Mouse (Mus musculus) cerebellum, adult 8-10 months (tissue): ENCODE data around the gene Stx1b.
"Not testable (repeated sequence)": the region's sequence is repeated elsewhere in the genome, so short reads cannot be mapped to it uniquely, and the experiment has no call there.

Experiments used
- DNase-seq: peaks from one replicate; pipeline ENCODE4 v3.0.0; 2022

Stx1b gene

DNA sequence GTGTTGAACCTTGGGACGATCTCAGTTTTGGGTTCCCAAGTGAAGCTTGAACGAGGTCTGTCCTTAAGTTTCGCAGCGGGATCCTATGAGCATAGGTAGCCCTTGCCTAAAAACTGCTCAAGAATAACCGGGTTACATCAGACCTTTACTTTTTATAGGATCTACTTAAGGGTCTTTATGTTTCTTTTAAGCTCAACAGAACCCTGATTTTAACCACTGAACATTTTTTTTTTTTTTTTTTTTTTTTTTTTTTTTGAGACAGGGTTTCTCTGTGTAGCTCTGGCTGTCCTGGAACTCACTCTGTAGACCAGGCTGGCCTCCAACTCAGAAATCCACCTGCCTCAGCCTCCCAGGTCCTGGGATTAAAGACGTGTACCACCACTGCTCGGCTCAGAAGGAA lies 48.5 kb downstream of the Stx1b start:
- DNase-seq: not testable (repeated sequence)

DNA sequence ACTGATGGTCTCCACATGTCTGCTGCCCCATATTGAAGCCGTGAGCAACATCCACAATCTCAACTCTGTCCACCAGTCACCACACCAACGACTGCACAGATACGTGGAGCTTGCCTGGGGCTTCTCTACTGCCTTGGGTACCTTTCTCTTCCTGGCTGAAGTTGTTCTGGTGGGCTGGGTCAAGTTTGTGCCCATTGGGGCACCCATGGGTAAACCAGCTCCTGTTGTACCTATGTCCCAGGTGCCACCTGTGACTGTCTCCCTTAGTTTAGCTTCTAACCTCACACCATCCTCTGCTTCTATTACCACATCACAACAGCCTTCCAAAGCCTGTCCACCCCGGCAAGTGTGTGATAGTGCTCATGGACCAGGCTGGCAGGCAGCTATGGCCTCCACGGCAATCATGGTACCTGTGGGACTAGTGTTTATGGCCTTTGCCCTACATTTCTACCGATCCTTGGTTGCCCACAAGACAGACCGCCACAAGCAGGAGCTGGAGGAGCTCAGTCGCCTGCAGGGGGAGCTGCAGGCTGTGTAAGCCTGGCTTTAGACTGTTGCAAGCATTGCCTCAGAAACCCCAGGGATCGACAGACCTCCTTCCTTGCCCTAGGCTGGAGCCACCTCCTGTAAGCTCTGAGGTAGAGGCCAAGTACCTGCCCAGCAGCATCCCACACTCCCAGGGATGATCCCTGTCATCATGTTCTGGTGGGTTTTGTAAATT lies 50.5 kb downstream of the Stx1b start:
- peak; percentile 78 for DNase-seq

DNA sequence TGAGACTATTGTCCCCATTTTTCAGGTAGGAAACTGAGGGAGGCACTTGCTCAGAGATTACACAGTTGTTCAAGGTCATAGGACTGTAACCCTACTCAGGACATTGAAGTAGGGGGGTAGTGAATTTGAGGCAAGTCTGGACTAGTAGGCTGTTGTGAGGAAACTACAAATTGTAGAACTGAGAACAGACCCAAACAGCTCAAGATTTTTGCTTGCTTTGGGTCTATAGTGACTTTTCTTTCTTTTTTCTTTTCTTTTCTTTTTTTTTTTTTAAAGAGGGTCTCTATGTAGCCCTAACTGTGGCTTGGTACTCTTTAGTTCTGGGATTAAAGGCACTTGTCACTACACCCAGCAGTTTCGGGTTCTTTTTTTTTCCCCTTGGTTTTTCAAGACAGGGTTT lies 51.8 kb downstream of the Stx1b start:
- no peak for DNase-seq

DNA sequence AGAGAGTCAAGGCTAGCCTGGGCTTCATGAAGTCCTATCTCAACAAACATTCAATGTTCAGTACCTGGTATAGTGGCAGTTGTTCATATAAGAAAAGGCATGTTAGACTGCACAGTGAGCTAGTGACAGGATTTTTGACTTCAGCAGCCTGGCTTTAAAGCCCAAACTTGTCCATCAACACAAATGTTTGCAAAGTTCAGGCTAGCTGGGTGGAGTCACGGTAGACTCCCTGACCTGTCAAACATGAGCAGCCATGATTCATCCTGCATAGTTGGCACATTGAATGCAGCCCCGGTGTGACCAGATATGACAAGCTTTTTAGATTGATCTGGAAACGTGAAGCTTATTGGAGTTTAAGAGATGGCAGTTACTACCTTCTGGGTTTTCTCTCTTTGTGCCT lies 52.3 kb downstream of the Stx1b start:
- no peak for DNase-seq

DNA sequence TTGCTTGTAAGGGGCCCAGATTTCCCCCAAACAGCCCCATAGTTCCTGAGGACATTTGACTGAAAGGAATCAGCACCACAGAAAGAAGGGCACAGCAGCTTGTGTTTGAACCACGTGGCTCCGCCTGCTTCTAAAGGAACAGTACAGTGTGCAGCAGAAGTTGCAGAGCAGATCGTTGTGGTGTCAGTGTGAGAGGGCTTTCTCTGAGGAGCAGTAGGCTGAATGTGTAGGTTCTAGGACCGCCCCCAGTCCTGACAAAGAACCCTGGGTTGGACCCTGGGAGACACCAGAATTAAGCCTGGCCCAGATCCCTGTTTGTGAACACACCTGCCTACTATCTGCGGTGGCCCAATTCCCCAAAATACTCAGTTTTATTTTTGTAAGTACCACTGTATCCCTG lies 53.1 kb downstream of the Stx1b start:
- DNase-seq: peak; percentile 30

DNA sequence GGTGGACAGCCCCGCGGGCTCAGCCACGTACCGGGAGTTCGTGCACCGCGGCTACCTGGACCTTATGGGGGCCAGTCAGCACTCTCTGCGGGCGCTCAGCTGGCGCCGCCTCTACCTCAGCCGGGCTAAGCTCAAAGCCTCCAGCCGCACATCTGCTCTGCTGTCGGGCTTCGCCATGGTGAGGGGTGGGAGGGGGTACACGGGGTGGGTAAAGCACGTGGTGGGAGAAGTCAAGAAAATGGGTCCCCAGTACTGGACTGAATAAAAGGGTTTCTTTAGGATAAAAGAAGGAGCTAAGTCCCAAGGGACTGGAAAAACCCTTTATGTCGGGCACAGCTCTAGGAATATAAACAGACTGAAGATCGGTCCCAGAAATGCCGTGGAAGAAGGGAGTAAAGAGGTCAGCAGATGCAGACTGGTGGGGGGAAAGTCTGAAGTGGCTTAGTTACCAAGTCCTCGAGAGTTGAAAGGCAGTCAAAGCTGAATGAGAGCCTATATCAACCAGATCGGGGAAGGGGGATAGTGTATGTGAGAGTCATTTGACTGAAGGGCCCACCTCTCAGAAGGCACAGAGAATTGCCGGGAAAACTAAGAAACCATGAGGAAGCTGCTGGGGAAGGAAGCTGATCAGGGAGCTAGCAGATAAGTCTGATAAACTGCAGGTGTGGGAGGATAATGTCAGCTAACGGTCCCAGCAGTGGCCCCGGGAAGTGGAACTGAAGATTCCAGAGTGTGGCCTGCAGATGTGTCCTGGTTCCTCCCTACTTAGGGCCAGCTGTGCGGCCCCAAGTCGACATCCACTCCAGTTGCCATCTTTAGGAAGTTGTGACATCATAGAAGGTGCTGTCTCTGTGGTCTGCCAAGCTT lies 54.1 kb downstream of the Stx1b start:
- DNase-seq: peak; percentile 24

DNA sequence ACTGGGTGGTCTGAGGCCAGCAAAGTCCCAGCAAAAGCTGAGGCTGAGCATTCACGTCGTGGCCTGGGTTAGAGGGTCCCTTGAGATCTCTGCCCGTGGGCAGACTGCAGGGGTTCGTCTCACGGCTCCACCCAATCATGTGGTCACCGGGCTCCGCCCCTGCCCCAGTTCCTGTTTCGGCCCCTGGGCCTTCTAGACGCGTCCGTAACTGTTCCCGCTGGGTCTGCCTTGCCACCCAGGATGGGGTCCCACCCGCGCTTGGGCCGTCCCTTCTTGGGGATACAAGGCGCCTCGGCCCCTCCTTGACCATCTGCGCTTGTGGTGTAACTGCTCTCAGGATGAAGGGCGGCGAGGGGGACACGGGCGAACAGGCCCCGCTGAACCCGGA lies 54.7 kb downstream of the Stx1b start, which contains the start of gene Orai3:
Gene Orai3, plus strand, starts transcription at position 165 of the 388 bp plus-strand sequence.
- DNase-seq: peak; percentile 72

DNA sequence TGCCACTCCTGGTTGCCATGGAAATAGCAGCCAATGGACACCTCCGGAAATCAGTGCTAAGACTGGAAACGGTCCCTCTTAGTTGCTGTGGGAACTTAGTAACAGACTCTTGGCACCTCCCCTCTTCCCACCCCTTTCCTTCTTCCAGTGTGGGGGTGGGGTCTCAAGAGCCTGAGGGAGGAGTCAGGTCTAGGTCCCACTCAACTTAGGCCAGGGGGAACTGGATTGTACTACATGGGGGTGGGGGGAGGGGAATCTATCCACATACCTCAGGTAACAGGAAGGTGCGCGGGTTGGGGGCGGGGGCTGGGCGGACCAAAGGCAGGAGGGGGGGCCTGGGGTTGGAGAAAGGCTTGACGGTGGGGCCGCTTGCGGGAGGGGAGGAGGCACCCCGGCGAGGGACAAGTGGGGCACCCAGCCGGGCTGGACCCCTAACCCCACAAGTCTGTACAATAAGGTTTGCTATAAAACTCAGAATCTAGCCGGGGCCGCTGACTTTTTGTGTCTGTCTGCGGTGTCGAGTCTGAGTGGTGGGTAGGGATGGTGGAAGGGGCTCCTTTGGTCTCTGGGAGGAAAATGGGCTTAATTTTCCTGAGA lies 55.3 kb downstream of the Stx1b start:
- peak; percentile 87 for DNase-seq

DNA sequence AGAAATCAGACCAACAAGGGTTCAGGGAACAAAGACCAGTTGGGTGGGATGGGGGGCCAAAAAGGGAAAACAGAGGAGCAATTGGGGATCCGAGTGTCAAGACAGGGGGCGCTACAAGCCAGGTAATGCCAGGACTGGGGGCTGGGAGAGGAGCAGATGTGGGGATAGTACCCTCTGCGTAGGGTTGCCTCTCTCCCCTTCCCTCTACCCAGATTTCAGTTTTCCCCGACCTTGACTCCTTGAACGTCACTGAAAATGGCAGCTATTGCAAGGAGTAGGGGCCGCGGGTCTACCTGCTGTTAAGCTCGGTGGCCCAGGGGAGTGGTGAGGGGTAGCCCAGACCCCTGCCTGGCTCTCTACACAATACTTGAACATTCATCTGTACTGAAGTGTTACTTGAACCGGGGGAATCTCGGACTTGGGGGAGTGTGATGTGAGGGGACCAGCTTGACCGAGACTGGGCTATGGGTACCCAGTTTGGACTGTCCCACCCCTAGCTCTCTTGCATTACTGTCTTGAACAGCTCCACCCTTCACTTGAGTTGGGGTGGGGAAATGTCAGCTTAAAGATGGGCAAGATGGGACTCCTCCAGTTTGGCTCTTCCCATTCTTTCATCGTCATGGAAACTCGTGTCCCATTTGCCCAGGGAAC lies 55.9 kb downstream of the Stx1b start:
- DNase-seq: no peak

DNA sequence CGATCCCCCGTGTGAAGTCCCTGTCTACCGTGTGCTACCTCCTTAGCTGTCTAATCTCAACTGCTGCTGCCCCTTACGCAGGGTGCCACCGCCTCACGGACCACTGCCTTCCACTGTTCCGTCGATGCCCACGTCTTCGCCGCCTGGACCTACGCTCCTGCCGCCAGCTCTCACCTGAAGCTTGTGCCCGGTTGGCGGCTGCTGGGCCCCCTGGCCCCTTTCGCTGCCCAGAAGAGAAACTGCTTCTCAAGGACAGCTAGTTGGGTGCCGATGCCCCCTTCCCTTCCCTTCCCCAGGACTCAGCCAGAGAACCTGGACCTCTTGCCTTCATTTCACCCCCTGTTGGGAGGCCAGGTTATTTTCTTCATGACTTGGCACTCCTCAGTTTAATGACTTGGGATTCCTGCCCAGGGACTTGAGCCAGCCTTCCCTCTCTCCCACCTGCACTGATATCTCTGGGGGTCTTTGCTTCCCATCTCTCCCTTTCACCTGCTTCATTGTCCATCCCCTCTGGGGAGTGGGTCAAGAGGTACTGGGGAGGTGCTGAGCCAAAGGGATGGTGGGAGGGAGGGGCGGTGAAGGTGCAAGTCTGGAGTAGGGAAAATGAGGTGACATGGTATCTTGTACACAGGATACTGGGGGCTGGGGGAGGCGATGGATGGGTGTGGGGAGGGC lies 56.5 kb downstream of the Stx1b start:
- peak; percentile 27 for DNase-seq

DNA sequence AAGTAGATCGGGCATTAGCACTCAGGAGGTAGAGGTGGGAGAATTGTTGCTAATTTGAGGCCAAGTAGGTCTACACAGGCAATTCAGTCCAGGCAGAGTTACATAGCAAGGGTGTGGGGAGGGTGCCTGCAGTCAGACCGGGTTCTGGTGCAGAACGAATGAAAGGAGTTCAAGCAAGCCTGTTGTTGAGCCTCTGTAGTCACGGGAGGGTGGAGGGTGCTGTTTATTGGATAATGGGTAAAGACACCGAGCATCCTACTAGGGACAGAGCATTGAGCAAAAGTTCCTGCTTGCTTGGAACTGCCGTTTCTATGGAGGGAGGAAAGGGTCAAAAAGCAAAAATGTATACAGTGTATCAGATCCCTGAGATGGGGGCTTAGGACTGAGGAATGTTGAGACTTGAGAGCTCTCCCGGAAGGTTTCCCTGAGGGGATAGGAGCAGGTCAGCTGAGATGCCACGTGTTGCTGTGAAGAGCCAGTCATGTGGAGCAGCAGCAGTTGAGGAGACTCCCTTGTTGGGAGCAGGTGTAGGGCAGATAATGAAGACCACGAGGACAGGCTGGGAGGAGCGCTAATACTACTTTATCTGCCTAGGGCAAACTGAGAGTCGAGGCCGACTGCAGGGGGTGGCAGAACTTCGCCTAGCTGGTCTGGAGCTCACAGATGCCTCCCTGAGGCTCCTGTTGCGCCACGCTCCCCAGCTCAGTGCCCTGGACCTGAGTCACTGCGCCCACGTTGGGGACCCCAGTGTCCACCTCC lies 57.3 kb downstream of the Stx1b start:
- peak; percentile 23 for DNase-seq

DNA sequence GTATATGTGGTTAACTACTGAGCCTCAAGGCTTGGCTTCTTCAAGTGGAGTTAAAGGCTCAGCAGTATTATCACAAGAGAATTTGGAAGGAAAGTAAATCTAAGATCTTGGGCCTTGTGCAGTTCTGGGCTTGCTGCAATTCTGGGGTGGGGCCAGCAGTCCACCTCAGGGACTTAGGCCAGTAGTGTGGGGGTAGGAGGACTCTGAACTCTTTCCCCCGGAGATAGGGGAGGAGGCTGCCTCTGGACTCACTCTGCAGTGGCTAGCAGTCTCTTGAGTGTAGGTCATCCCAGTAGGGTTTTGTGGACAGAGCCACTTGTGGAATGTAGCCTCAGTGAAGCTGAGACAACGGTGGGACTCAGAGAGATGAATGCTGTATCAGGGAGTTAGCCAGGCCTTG lies 58.6 kb downstream of the Stx1b start:
- DNase-seq: no peak

DNA sequence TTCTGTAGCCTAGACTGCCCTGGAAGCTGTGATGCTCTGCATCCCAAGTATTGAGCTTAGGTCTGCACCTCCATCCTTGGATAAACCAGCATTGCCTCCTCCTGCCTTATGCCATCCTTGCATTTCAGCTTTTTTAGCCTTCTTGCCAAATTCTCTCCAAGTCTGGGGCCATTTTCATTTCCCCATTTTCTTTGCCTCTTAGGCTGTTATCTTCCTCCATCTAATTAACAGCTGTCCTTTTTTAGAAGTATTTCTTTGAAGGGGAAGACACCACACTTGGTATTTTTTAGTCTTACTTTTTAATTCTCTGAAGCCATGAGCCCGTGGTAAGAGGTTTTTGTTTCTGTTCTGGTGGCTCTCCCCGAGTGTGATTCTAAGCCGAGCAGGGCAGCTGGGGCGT lies 60.7 kb downstream of the Stx1b start:
- DNase-seq: no peak

DNA sequence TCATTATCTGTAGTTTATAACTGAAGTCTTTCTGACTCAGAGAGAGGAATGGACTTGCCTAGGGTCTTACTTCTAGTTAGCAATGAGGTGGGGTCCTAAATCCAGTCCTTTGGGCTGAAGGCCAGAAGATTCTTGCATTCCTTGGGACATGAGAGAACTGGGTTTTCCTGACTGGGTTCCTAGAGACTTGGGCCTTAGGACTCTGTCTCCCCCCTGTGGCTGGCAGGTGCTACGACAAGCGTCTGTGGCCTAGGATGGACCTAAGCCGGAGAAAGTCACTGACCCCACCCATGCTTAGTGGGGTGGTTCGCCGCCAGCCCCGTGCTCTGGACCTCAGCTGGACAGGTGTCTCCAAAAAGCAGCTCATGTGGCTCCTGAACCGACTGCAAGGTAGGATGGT lies 63.3 kb downstream of the Stx1b start:
- peak; percentile 75 for DNase-seq

DNA sequence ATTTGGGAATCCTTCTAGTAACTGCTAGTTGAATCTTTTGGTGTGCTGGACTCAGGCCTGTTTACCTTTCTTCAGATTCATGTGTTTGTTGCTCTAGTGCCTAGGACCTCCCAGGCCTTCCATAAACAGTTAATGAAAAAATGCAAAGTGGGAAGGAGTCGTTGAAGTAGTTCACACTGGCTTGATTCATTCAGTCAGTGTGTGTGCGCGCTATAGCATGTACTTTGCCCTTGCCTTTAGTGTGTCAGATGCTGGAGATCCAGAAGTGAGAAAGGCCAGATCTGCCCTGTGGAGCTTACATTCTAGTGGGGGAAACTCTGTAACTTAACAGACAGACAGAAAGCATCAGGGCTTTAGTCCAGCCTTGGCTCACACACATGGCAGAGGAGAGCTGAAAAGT lies 63.9 kb downstream of the Stx1b start:
- DNase-seq: no peak

DNA sequence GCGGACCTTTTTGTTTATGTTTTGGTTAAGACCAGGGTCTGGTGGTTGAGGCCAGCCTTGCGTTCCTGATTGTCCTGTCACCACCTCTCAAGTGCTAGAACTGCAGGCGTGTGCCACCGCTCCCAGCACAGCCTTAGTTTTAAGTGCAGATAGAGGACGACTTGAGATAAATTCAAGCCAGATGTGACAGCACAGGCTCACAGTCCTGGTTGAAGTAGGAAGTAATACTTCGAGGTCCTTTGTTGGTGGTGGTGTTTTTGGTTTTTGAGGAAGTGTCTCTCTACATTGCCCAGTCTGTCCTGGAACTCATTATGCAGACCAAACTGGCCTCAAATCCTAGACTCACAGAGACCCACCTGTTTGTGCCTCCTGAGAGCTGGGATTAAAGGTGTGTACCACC lies 64.6 kb downstream of the Stx1b start:
- no peak for DNase-seq
